Mouse (Mus musculus) large intestine, adult 2 months (tissue): Measurements from ENCODE around the gene F2r. TPM values are rescaled to one million over a fixed set of nuclear protein-coding genes. Genes with fewer than 3 reads are reported as not detected.

Experiments
- DNase-seq: peaks from one replicate; pipeline ENCODE4 v3.0.0-alpha.2; 2012; ENCODE audit warnings: low read depth, low spot score
- WGBS: fragments of 180-500 bp; shearing (Covaris S2); methylation state at CpG from one replicate; pipeline ENCODE4 v1.1.7; 2018; 5-methylcytosine and 5-hydroxymethylcytosine counted together
- polyA plus RNA-seq: library from polyadenylated mRNA; depleted of rRNA; stranded (reverse); fragments of >200 nt; gene quantifications from 2 replicates; pipeline ENCODE4 v1.2.3, GENCODE M21; 2012; rRNA removed

Gene F2r
- 9.2 and 13.1 TPM in 2 replicates for polyA plus RNA-seq

DNA sequence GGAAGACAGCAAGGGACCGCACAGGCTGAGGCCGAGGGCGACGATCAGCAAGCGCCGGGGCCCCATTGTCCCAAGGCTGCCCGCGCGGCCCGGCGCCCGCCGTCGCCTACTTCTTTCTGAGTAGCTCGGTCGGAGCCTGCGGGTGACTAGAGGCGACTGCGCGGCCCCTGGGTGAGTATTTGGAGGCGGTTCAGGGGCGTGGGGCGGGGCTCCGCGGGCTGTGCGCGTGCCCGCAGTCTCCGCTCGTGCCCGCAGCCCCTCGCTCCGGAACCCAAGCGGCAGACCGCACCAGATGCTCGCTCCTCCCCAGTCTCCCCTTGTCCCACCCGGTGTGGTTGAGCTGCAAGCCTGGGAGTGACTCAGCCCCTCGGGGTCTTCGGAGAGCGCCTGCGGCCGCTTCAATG is at the start of gene F2r:
Gene F2r, minus strand, starts transcription at position 179 of the 404 bp plus-strand sequence.
- WGBS = under 1% methylated on average over 37 of the region's 42 CpGs

GRCm38 (mm10) chr13:95667260-95667659 is 49.0 kb upstream of the F2r start:
- DNase-seq = no peak
- WGBS = 55% methylated on average over 7 of the region's 7 CpGs

More for the DNA sequence above, at the start of gene F2r:
- no peak for DNase-seq

GRCm38 (mm10) chr13:95665644-95666356 is 47.5 kb upstream of the F2r start:
- WGBS = 89% methylated on average over 13 of the region's 13 CpGs

GRCm38 (mm10) chr13:95663834-95664233 is 45.5 kb upstream of the F2r start:
- no peak for DNase-seq
- 98% methylated on average over 4 of the region's 4 CpGs for WGBS

More at GRCm38 (mm10) chr13:95665644-95666356, 47.5 kb upstream of the F2r start:
- no peak for DNase-seq

GRCm38 (mm10) chr13:95659432-95659831 is 41.1 kb upstream of the F2r start:
- no peak for DNase-seq
- 87% methylated on average over 7 of the region's 7 CpGs for WGBS

GRCm38 (mm10) chr13:95657171-95657570 is 38.9 kb upstream of the F2r start:
- WGBS = 90% methylated on average over 9 of the region's 9 CpGs
- no peak for DNase-seq

DNA sequence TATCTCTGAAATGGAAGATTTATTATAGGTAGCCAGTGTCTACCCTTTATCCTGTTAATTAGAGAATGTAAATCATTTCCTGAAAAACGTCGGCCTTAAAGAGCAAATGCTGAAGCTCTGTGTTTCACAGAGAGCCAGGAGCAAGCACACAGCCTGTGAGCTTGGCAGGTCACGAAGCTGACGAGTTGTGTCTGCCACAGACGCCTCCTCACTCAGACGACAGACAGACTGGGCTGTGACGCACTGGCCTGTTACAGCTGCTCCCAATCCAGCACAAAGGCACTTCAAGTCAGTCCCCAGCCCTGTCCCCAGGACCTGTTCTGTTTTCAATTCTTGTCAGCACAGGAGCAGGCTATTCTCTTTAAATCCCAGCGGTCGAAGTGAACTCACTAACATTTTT is 37.0 kb upstream of the F2r start:
- no peak for DNase-seq
- 59% methylated on average over 9 of the region's 9 CpGs for WGBS

DNA sequence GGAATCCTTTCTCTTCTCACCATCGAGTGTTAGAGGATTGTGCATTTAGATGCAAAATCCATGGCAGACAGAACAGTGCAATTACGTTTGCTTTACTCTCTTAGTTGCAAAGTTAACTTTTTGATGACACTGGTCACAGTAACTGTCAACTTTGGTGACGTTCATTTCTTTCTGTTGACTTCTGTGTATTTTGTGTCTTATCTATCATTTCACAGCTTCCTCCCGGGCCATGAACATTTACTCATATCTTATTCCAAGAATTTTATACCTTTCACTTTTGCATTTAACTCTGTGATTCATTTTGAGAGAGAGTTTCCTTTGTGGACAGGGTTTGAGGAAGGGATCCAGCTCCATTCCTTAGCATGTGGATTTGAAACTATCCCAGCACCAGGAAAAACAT is 35.4 kb upstream of the F2r start:
- 81% methylated on average over 4 of the region's 4 CpGs for WGBS

DNA sequence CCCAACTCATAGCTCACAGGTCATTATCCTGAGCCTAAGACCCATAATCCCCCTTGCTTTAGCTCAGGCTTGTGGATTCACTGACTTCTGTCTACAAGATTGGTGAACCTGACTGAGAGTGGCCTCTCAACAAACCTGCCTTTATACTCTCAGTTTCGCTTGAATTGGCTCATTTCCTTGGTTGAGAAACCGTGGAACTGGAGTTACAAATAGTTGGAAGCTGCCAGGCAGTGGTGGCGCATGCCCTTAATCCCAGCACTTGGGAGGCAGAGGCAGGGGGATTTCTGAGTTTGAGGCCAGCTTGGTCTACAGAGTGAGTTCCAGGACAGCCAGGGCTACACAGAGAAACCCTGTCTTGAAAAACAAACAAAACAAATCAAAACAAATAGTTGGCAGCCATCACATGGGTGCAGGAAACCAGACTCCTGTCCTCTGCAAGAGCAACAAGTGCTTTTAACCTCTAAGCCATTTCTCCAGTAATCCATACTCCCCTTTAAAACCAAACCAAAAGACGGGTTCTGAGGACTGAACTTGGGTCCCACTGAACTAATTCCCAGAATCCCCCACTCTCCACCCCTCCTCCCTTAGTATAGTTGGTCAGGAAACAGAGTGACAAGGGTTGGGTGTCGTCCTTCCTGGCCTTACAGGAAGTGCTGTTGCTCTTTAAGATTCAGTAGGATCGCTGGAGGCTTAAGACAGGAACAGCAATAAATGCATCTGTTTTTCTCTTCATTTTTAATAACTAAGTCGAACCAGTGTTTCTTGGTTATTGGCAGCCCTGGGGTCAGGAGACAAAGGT is 33.8 kb upstream of the F2r start:
- 76% methylated on average over 7 of the region's 7 CpGs for WGBS

More for the DNA sequence above, 35.4 kb upstream of the F2r start:
- DNase-seq = no peak

DNA sequence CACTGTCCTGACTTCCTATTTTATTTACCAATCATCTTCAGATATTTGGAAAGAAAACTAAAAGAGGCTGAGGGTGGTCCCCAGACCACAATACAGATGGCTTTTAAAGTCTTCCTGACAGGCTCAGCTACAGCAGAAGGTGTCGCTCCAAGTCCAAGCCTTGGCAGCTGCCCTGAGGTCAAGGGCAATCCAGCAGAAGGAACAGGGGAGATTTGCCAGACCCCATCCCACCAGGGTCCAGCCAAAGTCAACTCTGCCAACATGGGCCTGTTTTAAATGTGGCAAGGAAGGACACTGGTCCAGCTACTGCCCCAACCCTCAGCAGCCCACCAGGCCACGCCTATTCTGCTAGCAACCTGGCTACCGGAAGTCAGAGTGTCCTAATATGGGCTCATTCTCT is 31.7 kb upstream of the F2r start:
- WGBS = 92% methylated on average over 3 of the region's 3 CpGs
- DNase-seq = no peak

More for the DNA sequence above, 33.8 kb upstream of the F2r start:
- DNase-seq = no peak

GRCm38 (mm10) chr13:95647248-95647647 is 29.0 kb upstream of the F2r start:
- DNase-seq = no peak
- WGBS = 79% methylated on average over 4 of the region's 4 CpGs

GRCm38 (mm10) chr13:95646687-95647111 is 28.4 kb upstream of the F2r start:
- 57% methylated on average over 9 of the region's 9 CpGs for WGBS
- no peak for DNase-seq

- no peak for DNase-seq
- WGBS = 82% methylated on average over 7 of the region's 7 CpGs
These were observed 25.5 kb upstream of the F2r start for GRCm38 (mm10) chr13:95643740-95644139.

DNA sequence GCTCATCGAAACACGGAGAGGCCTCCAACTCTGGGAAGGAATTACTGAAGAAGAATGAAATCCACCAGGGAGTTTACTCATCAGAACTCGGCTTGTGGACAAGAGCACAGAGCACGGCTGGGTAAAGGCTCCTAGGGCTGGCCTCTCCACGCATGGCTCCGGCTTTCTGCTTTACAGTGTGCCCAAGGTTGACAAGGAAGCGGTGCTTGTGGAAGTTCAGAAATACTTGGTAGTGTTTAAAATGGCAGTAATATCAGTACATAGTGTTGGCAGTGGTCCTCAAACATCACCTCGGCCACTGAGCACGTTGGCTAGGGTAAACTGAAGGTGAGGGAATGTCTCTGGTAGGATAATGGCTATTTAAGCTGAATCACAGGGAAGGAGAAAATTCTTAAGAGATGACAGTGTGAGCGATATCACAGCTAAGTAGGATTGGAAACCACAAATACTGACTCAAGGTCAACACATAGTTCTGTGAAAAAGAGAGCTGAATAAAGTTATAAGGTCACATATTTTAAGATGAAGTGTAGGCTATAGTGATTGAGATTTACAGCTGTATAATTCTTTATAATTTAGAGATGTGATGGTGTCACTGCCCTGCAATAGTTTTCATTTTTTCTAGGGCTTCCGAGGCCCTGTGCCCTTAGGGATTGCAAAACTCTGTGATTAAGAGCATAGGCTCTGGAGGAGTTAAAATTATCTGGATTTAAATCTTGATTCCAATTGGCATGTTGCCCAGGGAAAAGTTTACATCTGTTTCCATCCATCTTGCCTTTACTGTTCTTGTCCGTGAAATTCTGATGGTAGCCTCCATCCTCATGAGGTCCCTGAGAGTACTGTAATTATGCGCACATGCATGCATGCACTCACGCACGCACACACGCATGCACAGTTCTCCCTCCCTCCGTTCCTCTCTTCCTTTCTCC is 23.0 kb upstream of the F2r start:
- DNase-seq = no peak
- WGBS = 90% methylated on average over 17 of the region's 17 CpGs

DNA sequence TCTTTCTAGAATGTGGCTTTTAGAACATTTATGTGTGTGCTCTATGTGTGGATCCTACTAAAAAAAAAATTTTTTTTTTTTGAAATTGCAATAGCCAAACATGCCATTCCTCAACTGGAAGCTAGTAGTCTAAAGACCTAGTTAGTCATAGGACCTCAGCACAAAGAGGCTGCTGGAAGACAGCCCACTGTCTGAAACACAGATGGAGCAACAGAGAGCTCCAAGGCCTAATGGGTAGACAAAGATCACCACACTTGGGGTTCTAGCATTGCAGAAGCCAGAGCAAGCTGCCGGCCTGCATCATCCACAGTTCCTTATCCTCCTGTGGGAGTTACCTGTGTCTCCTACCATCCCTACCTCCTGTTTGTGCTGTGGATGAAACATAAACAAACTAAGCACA is 22.1 kb upstream of the F2r start:
- 93% methylated on average over 1 of the region's 1 CpGs for WGBS
- DNase-seq = no peak

DNA sequence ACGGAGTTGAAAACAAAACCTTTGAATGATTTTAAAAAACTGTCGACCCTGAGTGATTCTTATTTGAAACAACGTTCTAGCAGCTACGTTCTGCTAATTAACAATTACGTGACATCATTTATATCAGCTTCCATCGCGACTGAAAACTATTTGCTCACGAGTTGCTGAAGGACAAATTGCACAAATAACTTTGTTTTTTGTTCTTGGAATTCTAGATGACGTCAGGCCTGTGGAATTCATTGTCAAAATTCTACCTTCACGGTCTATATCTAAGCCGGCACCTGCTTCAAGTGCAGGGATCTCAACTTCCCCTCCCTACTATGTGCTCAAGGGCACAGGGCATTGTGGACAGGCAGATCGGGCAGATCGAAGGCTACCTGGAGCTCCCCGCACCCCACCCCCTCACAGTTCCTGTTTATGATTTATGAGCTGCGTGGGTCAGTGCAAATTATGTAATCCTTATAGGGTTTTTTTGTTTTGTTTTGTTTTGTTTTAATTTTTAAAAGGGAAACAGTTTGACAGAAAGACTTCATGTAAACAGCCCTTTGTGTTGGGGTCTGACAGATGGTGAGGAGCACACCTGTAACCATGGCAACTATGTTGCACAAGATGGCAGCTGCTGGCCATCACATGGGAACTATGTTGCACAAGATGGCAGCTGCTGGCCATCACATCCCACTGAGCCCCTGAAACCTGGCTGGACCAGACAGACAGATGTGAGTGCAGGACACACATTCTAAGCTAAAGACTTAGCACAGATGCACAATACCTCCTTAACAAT is 21.2 kb upstream of the F2r start:
- DNase-seq = no peak
- 80% methylated on average over 15 of the region's 15 CpGs for WGBS

DNA sequence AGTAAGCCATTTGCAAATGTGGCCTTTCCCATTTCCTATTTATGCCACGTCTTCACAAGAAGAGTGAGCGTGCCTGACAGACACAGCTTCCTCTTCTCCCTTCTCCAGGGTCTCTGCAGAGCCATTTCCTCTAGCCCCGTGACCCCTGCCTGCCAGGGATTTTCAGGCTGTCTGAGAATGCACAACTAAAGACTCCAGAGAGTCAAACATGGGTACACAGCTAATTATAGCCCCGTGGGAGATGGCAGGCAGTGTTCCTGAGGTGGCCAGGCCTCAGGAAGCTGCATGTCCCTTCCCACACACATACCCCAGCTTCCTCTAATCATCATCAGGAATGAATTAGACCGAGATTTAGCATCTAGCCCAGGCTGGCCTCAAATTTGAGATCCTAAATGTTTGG is 20.6 kb upstream of the F2r start:
- no peak for DNase-seq
- WGBS = 66% methylated on average over 5 of the region's 5 CpGs

GRCm38 (mm10) chr13:95637737-95638136 is 19.4 kb upstream of the F2r start:
- DNase-seq = no peak
- 87% methylated on average over 10 of the region's 10 CpGs for WGBS

GRCm38 (mm10) chr13:95635301-95635700 is 17.0 kb upstream of the F2r start:
- WGBS = 96% methylated on average over 12 of the region's 12 CpGs
- no peak for DNase-seq
